Mouse (Mus musculus) cerebellum, adult 2 months (tissue): ENCODE data around the gene P2ry6.

Experiments
- CTCF ChIP-seq: fragments of 200-500 bp; IDR thresholded peaks from 2 replicates; pipeline ENCODE4 v1.5.1; 2011; ENCODE audit warnings: low read depth, mild to moderate bottlenecking, control low read depth, low read length, moderate library complexity, borderline replicate concordance; ENCODE audit not compliant: insufficient read depth
- POLR2A ChIP-seq: fragments of 200-500 bp; IDR thresholded peaks from 2 replicates; pipeline ENCODE4 v1.6.1; 2011; ENCODE audit warnings: low read length, control low read depth, borderline replicate concordance; ENCODE audit not compliant: insufficient read depth

DNA sequence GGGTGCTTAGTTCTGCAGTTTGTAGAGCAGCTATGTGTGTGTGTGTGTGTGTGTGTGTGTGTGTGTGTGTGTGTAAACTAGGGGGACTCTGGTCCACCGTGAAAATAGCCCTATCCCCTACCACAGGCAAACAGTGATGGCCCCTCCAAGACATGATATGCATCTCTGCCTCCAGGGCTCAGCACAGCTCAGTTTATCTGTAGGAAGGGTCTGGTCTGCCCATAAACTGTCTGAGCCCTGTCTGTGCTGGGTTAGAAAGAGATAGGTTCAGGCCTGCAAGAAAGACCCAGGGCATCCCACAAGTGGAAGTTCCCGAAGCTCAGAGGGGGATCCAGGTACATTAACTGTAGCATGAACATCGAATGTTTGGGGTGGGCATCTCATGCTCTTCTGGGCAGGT, 21.5 kb upstream of the P2ry6 start:
- no peak for TF ChIP-seq CTCF
- no peak for TF ChIP-seq POLR2A
